Mouse (Mus musculus) CD4-positive, CD25-positive, alpha-beta regulatory T cell (primary cell): ENCODE measurements around the gene Tmem107. TPM values are rescaled to one million over a fixed set of nuclear protein-coding genes. Genes with fewer than 3 reads are reported as not detected.

Source experiments
- polyA plus RNA-seq: library from polyadenylated mRNA; unstranded; fragments of 100-300 nt; shearing (Covaris generic); gene quantifications from one replicate; pipeline ENCODE4 v1.2.1, GENCODE M21; 2017

Gene Tmem107
- polyA plus RNA-seq, result 1.7 TPM

DNA sequence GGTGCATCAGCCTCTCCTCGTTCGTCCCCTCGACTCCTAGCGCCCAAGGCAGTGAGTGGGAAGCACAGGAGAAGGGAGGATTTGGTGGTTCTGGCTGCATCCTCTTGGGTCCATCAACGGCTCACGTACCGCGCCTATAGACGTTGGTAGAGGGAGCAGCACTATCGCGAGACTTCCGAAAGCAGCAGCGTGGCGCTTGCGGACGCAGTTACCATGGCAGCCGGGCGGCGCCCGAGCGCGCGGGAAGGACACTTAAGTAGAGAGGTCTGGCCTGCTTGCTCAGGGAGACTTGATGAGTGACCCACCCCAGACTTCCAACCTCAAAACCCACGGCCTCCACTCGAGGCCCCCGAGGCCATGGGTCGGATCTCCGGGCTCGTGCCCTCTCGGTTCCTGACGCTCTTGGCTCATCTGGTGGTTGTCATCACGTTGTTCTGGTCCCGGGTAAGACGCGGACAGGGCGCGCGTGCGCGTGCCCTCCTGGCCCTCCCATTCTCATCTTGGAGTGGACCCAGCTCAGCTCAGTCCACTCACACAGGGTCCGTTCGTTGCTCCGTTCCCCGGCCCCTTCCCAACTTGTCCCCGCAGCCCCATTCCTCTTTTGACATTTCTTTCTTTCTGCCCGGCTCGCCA, at the start of gene Tmem107:
Tmem107 (plus strand) TSS at position 217 of the 633 bp plus-strand sequence.

GRCm38 (mm10) chr11:69045531-69046394, 24.8 kb upstream of the Tmem107 start, which contains the start of gene Aurkb:
TSS of gene Aurkb (plus strand) at chr11:69045647.

GRCm38 (mm10) chr11:69059357-69059974, 11.1 kb upstream of the Tmem107 start, which contains the start of gene Borcs6:
TSS of gene Borcs6 (plus strand) at chr11:69059717.

GRCm38 (mm10) chr11:69088103-69088855, 17.7 kb downstream of the Tmem107 start, which contains the start of gene Vamp2:
TSS of gene Vamp2 (plus strand) at chr11:69088490.

GRCm38 (mm10) chr11:69094697-69095429, 24.3 kb downstream of the Tmem107 start, which contains the start of gene Per1:
TSS of gene Per1 (plus strand) at chr11:69095217.

DNA sequence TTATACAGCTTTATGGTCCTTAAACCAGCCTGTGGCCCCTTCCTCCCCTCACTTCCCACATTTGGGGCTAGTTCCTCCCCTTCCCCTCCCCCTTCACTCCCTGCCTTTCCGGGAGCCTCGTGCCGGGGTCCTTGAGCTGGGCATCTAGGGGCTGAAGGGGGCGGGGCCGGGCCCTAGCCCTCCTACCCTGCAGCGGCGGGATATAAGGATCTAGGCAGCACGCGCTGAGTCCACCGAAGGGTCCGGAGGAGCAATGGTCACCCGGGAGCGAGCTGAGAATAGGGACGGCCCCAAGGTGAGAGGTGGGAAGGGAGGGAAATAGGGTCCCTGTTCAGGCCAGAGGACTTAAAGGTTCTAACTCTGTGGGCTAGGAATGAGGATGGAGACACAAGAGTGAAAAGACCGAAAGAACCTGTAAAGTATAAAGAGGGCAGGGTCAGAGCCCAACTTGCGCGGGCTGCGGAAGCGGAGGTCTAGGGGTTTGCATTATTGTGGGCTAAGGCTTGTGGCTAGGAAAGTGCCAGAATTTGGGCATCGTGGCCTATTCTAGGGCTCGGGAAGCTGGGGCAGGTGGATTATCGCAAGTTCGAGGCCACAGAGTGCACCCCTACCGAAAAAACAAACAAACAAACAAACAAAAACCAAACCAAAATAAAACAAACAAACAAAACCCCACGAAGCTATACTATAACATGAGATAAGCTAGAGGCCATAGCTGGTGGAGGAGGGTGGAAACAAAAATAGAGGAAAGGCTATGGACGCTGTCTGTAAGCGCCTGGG, 49.8 kb downstream of the Tmem107 start, which contains the start of gene Hes7:
Hes7 (plus strand) TSS at position 184 of the 780 bp plus-strand sequence.

GRCm38 (mm10) chr11:69122336-69122951, 51.8 kb downstream of the Tmem107 start, which contains the start of gene 9130213A22Rik:
TSS of gene 9130213A22Rik (minus strand) at chr11:69122589.

Other genes starting within 250 kb of the Tmem107 start
- 61.1 TPM for gene Ndel1, start 198.9 kb upstream of the Tmem107 start, polyA plus RNA-seq
- gene Rnf222, start 182.3 kb upstream of the Tmem107 start, polyA plus RNA-seq, result not detected
- gene Rpl26, start 169.2 kb upstream of the Tmem107 start, polyA plus RNA-seq, result 809 TPM
- gene Odf4, start 143.7 kb upstream of the Tmem107 start, polyA plus RNA-seq, result not detected
- 0.17 TPM for gene Arhgef15, start 113.3 kb upstream of the Tmem107 start, polyA plus RNA-seq
- 9.9 TPM for gene Slc25a35, start 102.7 kb upstream of the Tmem107 start, polyA plus RNA-seq
- gene Rangrf, start 95.6 kb upstream of the Tmem107 start, polyA plus RNA-seq, result 37.1 TPM
- gene Pfas, start 62.3 kb upstream of the Tmem107 start, polyA plus RNA-seq, result 3.8 TPM
- gene Ctc1, start 54.9 kb upstream of the Tmem107 start, polyA plus RNA-seq, result 23.1 TPM
- 4.2 TPM for gene Aurkb, start 25.2 kb upstream of the Tmem107 start, polyA plus RNA-seq
- gene Borcs6, start 11.1 kb upstream of the Tmem107 start, polyA plus RNA-seq, result 7.2 TPM
- gene Vamp2, start 17.7 kb downstream of the Tmem107 start, polyA plus RNA-seq, result 139 TPM
- gene Per1, start 24.4 kb downstream of the Tmem107 start, polyA plus RNA-seq, result 8.9 TPM
- gene Hes7, start 49.6 kb downstream of the Tmem107 start, polyA plus RNA-seq, result not detected
- not detected for gene 9130213A22Rik, start 51.8 kb downstream of the Tmem107 start, polyA plus RNA-seq
- 0.08 TPM for gene Aloxe3, start 55.1 kb downstream of the Tmem107 start, polyA plus RNA-seq
- gene Alox12b, start 86.2 kb downstream of the Tmem107 start, polyA plus RNA-seq, result not detected
- 3.2 TPM for gene Alox8, start 127.0 kb downstream of the Tmem107 start, polyA plus RNA-seq
- 0.19 TPM for gene Gucy2e, start 166.2 kb downstream of the Tmem107 start, polyA plus RNA-seq